Mouse (Mus musculus) thymus, postnatal 10 days (tissue): ENCODE data around the gene Clcf1.

Source experiments
- DNase-seq, 2 experiments: peaks; one replicate each; pipeline ENCODE4 v3.0.0; 2021; ENCODE audit warnings: low spot score in 2 of 2

Clcf1 gene

GRCm38 (mm10) chr19:4217855-4218254, 3.8 kb downstream of the Clcf1 start:
- no peak for DNase-seq

GRCm38 (mm10) chr19:4218293-4218692, 4.3 kb downstream of the Clcf1 start:
- no peak for DNase-seq

GRCm38 (mm10) chr19:4218784-4219183, 4.7 kb downstream of the Clcf1 start:
- no peak for DNase-seq

GRCm38 (mm10) chr19:4219943-4220342, 5.9 kb downstream of the Clcf1 start:
- DNase-seq: no peak

- no peak for DNase-seq
These were observed 6.4 kb downstream of the Clcf1 start for GRCm38 (mm10) chr19:4220416-4220815.

GRCm38 (mm10) chr19:4220957-4221743, 7.1 kb downstream of the Clcf1 start:
- DNase-seq: no peak

- DNase-seq: no peak
These were observed 8.1 kb downstream of the Clcf1 start for GRCm38 (mm10) chr19:4222165-4222564.

GRCm38 (mm10) chr19:4226779-4227178, 12.7 kb downstream of the Clcf1 start:
- no peak for DNase-seq

- DNase-seq: no peak
These were observed 13.4 kb downstream of the Clcf1 start for GRCm38 (mm10) chr19:4227446-4227845.

- peak; percentile 58 to 73 for DNase-seq
These were observed 14.0 kb downstream of the Clcf1 start for GRCm38 (mm10) chr19:4227894-4228678.

- DNase-seq: no peak
These were observed 14.9 kb downstream of the Clcf1 start for GRCm38 (mm10) chr19:4228891-4229290.

- no peak for DNase-seq
These were observed 15.5 kb downstream of the Clcf1 start for GRCm38 (mm10) chr19:4229451-4230076.

GRCm38 (mm10) chr19:4230415-4230814, 16.4 kb downstream of the Clcf1 start:
- no peak for DNase-seq

GRCm38 (mm10) chr19:4231253-4232185, 17.5 kb downstream of the Clcf1 start, which contains the start of gene Pold4:
TSS of gene Pold4 (plus strand) at chr19:4231899.
- DNase-seq: peak; percentile 94 to 95

- no peak for DNase-seq
These were observed 18.1 kb downstream of the Clcf1 start for GRCm38 (mm10) chr19:4232186-4232572.

- no peak for DNase-seq
These were observed 18.6 kb downstream of the Clcf1 start for GRCm38 (mm10) chr19:4232651-4233050.

GRCm38 (mm10) chr19:4234548-4234947, 20.5 kb downstream of the Clcf1 start:
- no peak for DNase-seq

- DNase-seq: no peak
These were observed 26.2 kb downstream of the Clcf1 start for GRCm38 (mm10) chr19:4240247-4240668.

- DNase-seq: no peak
These were observed 28.4 kb downstream of the Clcf1 start for GRCm38 (mm10) chr19:4242416-4242815.

- no peak for DNase-seq
These were observed 30.7 kb downstream of the Clcf1 start for GRCm38 (mm10) chr19:4244775-4245174.

GRCm38 (mm10) chr19:4247010-4247409, 33.0 kb downstream of the Clcf1 start:
- DNase-seq: no peak
